Mouse (Mus musculus) neural tube, embryonic 14.5 days (tissue): Measurements from ENCODE around the gene Etv6. TPM values are rescaled to one million over a fixed set of nuclear protein-coding genes. Genes with fewer than 3 reads are reported as not detected.

ENCODE experiments used
- ATAC-seq: fragments of 200-750 bp; cut with Nextera tagmentation; 2 replicates; pipeline ENCODE4 v1.8.0; 2017; ENCODE audit warnings: low read depth, mild to moderate bottlenecking, moderate TSS enrichment, moderate library complexity
- H3K27ac ChIP-seq: fragments of 300-500 bp; sonication (generic); 2 replicates; pipeline ENCODE4 v1.5.1; 2014; ENCODE audit warnings: low read depth, mild to moderate bottlenecking, control low read depth, low read length, moderate library complexity, mixed read lengths
- H3K27me3 ChIP-seq: fragments of 300-500 bp; sonication (generic); 2 replicates; pipeline ENCODE4 v1.6.1; 2014; ENCODE audit warnings: low read length; ENCODE audit not compliant: control insufficient read depth, insufficient read depth
- H3K36me3 ChIP-seq: fragments of 300-500 bp; sonication (generic); 2 replicates; pipeline ENCODE4 v1.6.1; 2014; ENCODE audit warnings: low read length, mixed read lengths; ENCODE audit not compliant: control insufficient read depth, insufficient read depth
- H3K4me1 ChIP-seq: fragments of 300-500 bp; sonication (generic); 2 replicates; pipeline ENCODE4 v1.6.1; 2014; ENCODE audit warnings: low read length; ENCODE audit not compliant: control insufficient read depth, insufficient read depth
- H3K4me2 ChIP-seq: fragments of 300-500 bp; sonication (generic); 2 replicates; pipeline ENCODE4 v1.6.1; 2014; ENCODE audit warnings: mild to moderate bottlenecking, low read depth, low read length, control low read depth
- H3K4me3 ChIP-seq: fragments of 300-500 bp; sonication (generic); 2 replicates; pipeline ENCODE4 v1.5.1; 2014; ENCODE audit warnings: low read depth, low read length, control low read depth, mixed read lengths
- H3K9ac ChIP-seq: fragments of 300-500 bp; sonication (generic); replicated peaks from 2 replicates; pipeline ENCODE4 v1.6.1; 2014; ENCODE audit warnings: low read depth, mild to moderate bottlenecking, control low read depth, low read length, mixed read lengths
- H3K9me3 ChIP-seq: fragments of 300-500 bp; sonication (generic); 2 replicates; pipeline ENCODE4 v1.6.1; 2016; ENCODE audit warnings: low read length; ENCODE audit not compliant: control insufficient read depth
- WGBS: fragments of 180-500 bp; shearing (Covaris S2); extraction: QIAGEN DNeasy Blood & Tissue Kit; methylation state at CpG from one replicate; pipeline ENCODE4 v1.1.7; 2014; 5-methylcytosine and 5-hydroxymethylcytosine counted together
- polyA plus RNA-seq: library from polyadenylated mRNA; unstranded; fragments of >200 nt; fragmentation: Nextera tagmentation; extraction: Ambion mirVana; gene quantifications from 2 replicates; pipeline ENCODE4 v1.2.1, GENCODE M21; 2014

Etv6 gene
- polyA plus RNA-seq, 1 experiment from 2014 or later: 5.8 TPM

- no peak for ATAC-seq
- H3K9ac ChIP-seq: no peak overlapping the region
- H3K4me3 ChIP-seq: no peak overlapping the region
- no peaks in the 10 kb centered on the region for H3K9me3 ChIP-seq
- H3K27me3 ChIP-seq: no peaks in the 10 kb centered on the region
- H3K27ac ChIP-seq: no peak overlapping the region
- no peaks in the 10 kb centered on the region for H3K36me3 ChIP-seq
- H3K4me1 ChIP-seq: no peaks in the 10 kb centered on the region
- H3K4me2 ChIP-seq: no peak overlapping the region
- WGBS: 96% methylated on average over 1 of the region's 1 CpGs
These were observed 164.4 kb downstream of the Etv6 start for GRCm38 (mm10) chr6:134199895-134200294.

- H3K4me3 ChIP-seq: no peak overlapping the region
- H3K9me3 ChIP-seq: no peaks in the 10 kb centered on the region
- no peaks in the 10 kb centered on the region for H3K4me1 ChIP-seq
- no peak overlapping the region for H3K4me2 ChIP-seq
- 67% methylated on average over 10 of the region's 10 CpGs for WGBS
- H3K36me3 ChIP-seq: no peaks in the 10 kb centered on the region
- H3K27me3 ChIP-seq: no peaks in the 10 kb centered on the region
- H3K27ac ChIP-seq: no peak overlapping the region
- no peak overlapping the region for H3K9ac ChIP-seq
- ATAC-seq: no peak
These were observed 165.1 kb downstream of the Etv6 start for GRCm38 (mm10) chr6:134200577-134200976.

GRCm38 (mm10) chr6:134202176-134202575 is 166.7 kb downstream of the Etv6 start:
- H3K27ac ChIP-seq: no peak overlapping the region
- no peaks in the 10 kb centered on the region for H3K27me3 ChIP-seq
- H3K4me2 ChIP-seq: no peak overlapping the region
- no peak for ATAC-seq
- WGBS: 95% methylated on average over 5 of the region's 5 CpGs
- H3K4me1 ChIP-seq: peaks cover 1% of the 10 kb centered on the region; the same call in 1 of the 2 replicates
- H3K36me3 ChIP-seq: no peaks in the 10 kb centered on the region
- no peaks in the 10 kb centered on the region for H3K9me3 ChIP-seq
- no peak overlapping the region for H3K4me3 ChIP-seq
- no peak overlapping the region for H3K9ac ChIP-seq

- no peak overlapping the region for H3K4me2 ChIP-seq
- no peak overlapping the region for H3K27ac ChIP-seq
- no peak overlapping the region for H3K4me3 ChIP-seq
- no peak overlapping the region for H3K9ac ChIP-seq
- peaks cover 14% of the 10 kb centered on the region; the same call in 1 of the 2 replicates for H3K4me1 ChIP-seq
- no peak for ATAC-seq
- H3K36me3 ChIP-seq: no peaks in the 10 kb centered on the region
- no peaks in the 10 kb centered on the region for H3K9me3 ChIP-seq
- WGBS: 97% methylated on average over 10 of the region's 11 CpGs
- no peaks in the 10 kb centered on the region for H3K27me3 ChIP-seq
These were observed 169.7 kb downstream of the Etv6 start for GRCm38 (mm10) chr6:134205163-134205562.

- Histone ChIP-seq H3K27me3 (no peaks in the 10 kb centered on the region), H3K9ac (no peak overlapping the region), H3K27ac (no peak overlapping the region), H3K4me1 (peaks cover 14% of the 10 kb centered on the region; the same call in 1 of the 2 replicates), H3K9me3 (no peaks in the 10 kb centered on the region), H3K4me2 (no peak overlapping the region), H3K36me3 (no peaks in the 10 kb centered on the region), H3K4me3 (no peak overlapping the region)
- ATAC-seq: no peak
- WGBS: 89% methylated on average over 5 of the region's 5 CpGs
These were observed 170.2 kb downstream of the Etv6 start for GRCm38 (mm10) chr6:134205726-134206125.

GRCm38 (mm10) chr6:134206251-134206650 is 170.8 kb downstream of the Etv6 start:
- no peak overlapping the region for H3K27ac ChIP-seq
- peaks cover 14% of the 10 kb centered on the region; the same call in 1 of the 2 replicates for H3K4me1 ChIP-seq
- H3K4me3 ChIP-seq: no peak overlapping the region

GRCm38 (mm10) chr6:134207391-134208179 is 172.1 kb downstream of the Etv6 start:
- no peaks in the 10 kb centered on the region for H3K27me3 ChIP-seq
- WGBS: 58% methylated on average over 19 of the region's 19 CpGs
- H3K4me1 ChIP-seq: peaks cover 14% of the 10 kb centered on the region; the same call in 1 of the 2 replicates
- peak overlapping the region; percentile 76 for H3K27ac ChIP-seq
- H3K9me3 ChIP-seq: no peaks in the 10 kb centered on the region
- H3K9ac ChIP-seq: no peak overlapping the region
- peak; percentile 87 for ATAC-seq
- H3K4me3 ChIP-seq: no peak overlapping the region
- H3K36me3 ChIP-seq: no peaks in the 10 kb centered on the region
- H3K4me2 ChIP-seq: peak overlapping the region; percentile 16; the same call in 1 of the 2 replicates

More at GRCm38 (mm10) chr6:134206251-134206650, 170.8 kb downstream of the Etv6 start:
- WGBS: 93% methylated on average over 5 of the region's 5 CpGs
- no peak overlapping the region for H3K4me2 ChIP-seq
- H3K36me3 ChIP-seq: no peaks in the 10 kb centered on the region
- no peaks in the 10 kb centered on the region for H3K9me3 ChIP-seq
- no peak overlapping the region for H3K9ac ChIP-seq
- ATAC-seq: no peak
- no peaks in the 10 kb centered on the region for H3K27me3 ChIP-seq

GRCm38 (mm10) chr6:134208180-134208952 is 172.9 kb downstream of the Etv6 start:
- Histone ChIP-seq H3K27ac (peak overlapping the region; percentile 76), H3K9ac (no peak overlapping the region), H3K4me2 (peak overlapping the region; percentile 16; the same call in 1 of the 2 replicates), H3K9me3 (no peaks in the 10 kb centered on the region), H3K27me3 (no peaks in the 10 kb centered on the region), H3K36me3 (no peaks in the 10 kb centered on the region), H3K4me3 (no peak overlapping the region), H3K4me1 (peaks cover 14% of the 10 kb centered on the region; the same call in 1 of the 2 replicates)
- ATAC-seq: peak; percentile 50
- WGBS: 33% methylated on average over 14 of the region's 14 CpGs
